ENCODE assay signal across 24 mouse cellular contexts in the genomic region with DNA sequence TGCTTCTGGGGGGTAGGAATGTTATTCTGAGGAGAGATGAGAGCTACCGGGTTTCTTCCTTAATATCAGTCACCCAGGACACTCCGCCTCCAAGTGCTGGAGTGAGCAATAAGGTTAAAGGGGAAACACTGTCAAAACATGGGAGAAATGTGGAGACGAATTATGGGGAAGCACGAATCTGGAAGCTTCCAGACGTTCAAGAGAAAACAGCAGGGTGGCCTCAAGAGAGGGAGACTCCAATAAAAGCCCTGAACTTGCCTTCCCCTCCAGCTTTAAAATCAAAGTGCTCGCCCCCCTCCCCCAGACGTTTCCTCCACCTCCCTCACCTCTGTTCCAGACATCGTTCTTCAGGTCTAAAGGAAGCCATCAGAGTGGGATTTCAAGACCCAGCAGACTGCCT. TPM values are rescaled to one million over a fixed set of nuclear protein-coding genes. Genes with fewer than 3 reads are reported as not detected.
A peak's percentile ranks its signal among the peaks of the same experiment; 100 is the strongest.
DNase-seq lines count a peak whose midpoint lies in the region; ATAC-seq and TF ChIP-seq lines count a peak whose summit lies in the region.
"Had no signal": no experiment of that assay in that cellular context is flagged by ENCODE, and none has a peak within 500 bp of the region (broad histone marks: within the 10 kb centered on the region; RNA-seq: fewer than 3 reads in every experiment).

No protein-coding gene starts in this region.

- DNase-seq in kidney, adult 11 months = no peak
- DNase-seq in kidney, postnatal 4 days = peak; percentile 28 to 30
- DNase-seq in kidney, postnatal 36 days = no peak
- no peak for DNase-seq in testis, postnatal 10 days (ENCODE audit: low spot score)
- peak; percentile 34 for DNase-seq in thymus, postnatal 4 days
- no peak for DNase-seq in thymus, postnatal 36 days
- DNase-seq: adrenal gland, adult 2 months; adrenal gland, postnatal 10 days; adrenal gland, postnatal 25 days; cerebellum, adult 11 months; cerebellum, adult 18-20 months; cerebellum, adult 8-10 months; cerebellum, adult 9-11 months; cerebellum, postnatal 14 days; cerebellum, postnatal 36 days; embryo, embryonic 11 days had no signal

- no peak for TF ChIP-seq CTCF in testis, adult 2 months (IDR thresholded peaks at IDR 0.05; ENCODE audit: control insufficient read depth, insufficient read depth, insufficient replicate concordance, low read depth, low read length)

- 24% methylated on average over 8 of the region's 8 CpGs for WGBS in kidney, embryonic 14.5 days

- H3K27ac ChIP-seq in kidney, embryonic 14.5 days (ENCODE audit: low read depth, low read length) = no peak overlapping the region
- H3K27ac ChIP-seq in testis, adult 2 months (ENCODE audit: control insufficient read depth, insufficient read depth, low read depth, low read length) = no peak overlapping the region
- H3K27ac ChIP-seq: embryonic facial prominence, embryonic 13.5 days; embryonic facial prominence, embryonic 15.5 days; forebrain, embryonic 10.5 days; forebrain, embryonic 12.5 days had no signal

- H3K4me2 ChIP-seq in kidney, embryonic 14.5 days (replicated peaks; ENCODE audit: low read depth, low read length) = no peak overlapping the region
- H3K4me2 ChIP-seq: embryonic facial prominence, embryonic 13.5 days; embryonic facial prominence, embryonic 15.5 days; forebrain, embryonic 12.5 days had no signal

- H3K27me3 ChIP-seq in kidney, embryonic 14.5 days (ENCODE audit: control insufficient read depth, insufficient read depth, low read length) = no peaks in the 10 kb centered on the region
- H3K27me3 ChIP-seq in testis, adult 2 months (ENCODE audit: control insufficient read depth, insufficient read depth, low read length) = no peaks in the 10 kb centered on the region
- H3K27me3 ChIP-seq: embryonic facial prominence, embryonic 13.5 days; embryonic facial prominence, embryonic 15.5 days; forebrain, embryonic 12.5 days had no signal

- 0 out of 2 replicates have a peak, but pooled peaks have one; percentile 4 for ATAC-seq in kidney, embryonic 14.5 days (ENCODE audit: low FRiP score, low TSS enrichment)
- ATAC-seq: forebrain, embryonic 14.5 days had no signal

- H3K4me1 ChIP-seq in kidney, embryonic 14.5 days (ENCODE audit: control insufficient read depth, insufficient read depth, low read length) = 0 out of 2 replicates have a peak, but pooled peaks cover 3% of the 10 kb centered on the region
- H3K4me1 ChIP-seq in testis, adult 2 months (ENCODE audit: control insufficient read depth, insufficient read depth, low read length) = peaks cover 6% of the 10 kb centered on the region
- H3K4me1 ChIP-seq: forebrain, embryonic 12.5 days had no signal

- no peaks in the 10 kb centered on the region for H3K9me3 ChIP-seq in kidney, embryonic 14.5 days (ENCODE audit: control insufficient read depth, low read length)
- H3K9me3 ChIP-seq: embryonic facial prominence, embryonic 13.5 days; embryonic facial prominence, embryonic 15.5 days; forebrain, embryonic 10.5 days; forebrain, embryonic 12.5 days had no signal

- TF ChIP-seq POLR2A in testis, adult 2 months (IDR thresholded peaks at IDR 0.05; ENCODE audit: control insufficient read depth, low read depth, low read length) = no peak

- peaks cover 3% of the 10 kb centered on the region; the same call in 1 of the 2 replicates for H3K36me3 ChIP-seq in kidney, embryonic 14.5 days (ENCODE audit: control insufficient read depth, insufficient read depth, low read length)
- no peaks in the 10 kb centered on the region for H3K36me3 ChIP-seq in testis, adult 2 months (ENCODE audit: control insufficient read depth, insufficient read depth, low read length)
- H3K36me3 ChIP-seq: forebrain, embryonic 12.5 days had no signal

- no peak overlapping the region for H3K9ac ChIP-seq in kidney, embryonic 14.5 days (ENCODE audit: low read depth, low read length)
- H3K9ac ChIP-seq: embryonic facial prominence, embryonic 13.5 days; embryonic facial prominence, embryonic 15.5 days; forebrain, embryonic 12.5 days had no signal

- H3K4me3 ChIP-seq in kidney, embryonic 14.5 days (ENCODE audit: low read length) = no peak overlapping the region
- H3K4me3 ChIP-seq in testis, adult 2 months (ENCODE audit: control insufficient read depth, low read depth, low read length) = peak overlapping the region; percentile 80
- H3K4me3 ChIP-seq: embryonic facial prominence, embryonic 13.5 days; embryonic facial prominence, embryonic 15.5 days; erythroblast, embryonic 14.5 days; forebrain, embryonic 10.5 days; forebrain, embryonic 12.5 days had no signal

RNA-seq across cellular contexts. Expression of gene Bach1, which starts 38.6 kb away (rescaled TPM):
- polyA plus RNA-seq in kidney, embryonic 14.5 days (2014; fragmentation: Nextera tagmentation; extraction: Ambion mirVana) = 9.8 and 19.6 TPM in 2 replicates
- polyA plus RNA-seq in testis, adult 2 months (2012; rRNA removed) = 1.0 and 1.7 TPM in 2 replicates

Comparison
In these comparisons a context has a peak if more than half of its experiments do, and no peak if none do; other contexts are left out.
1. DNase-seq: peak in kidney, postnatal 4 days (2 of 2) and thymus, postnatal 4 days (single experiment); none in kidney, adult 11 months (single experiment), kidney, postnatal 36 days (0 of 2), testis, postnatal 10 days (single experiment) and thymus, postnatal 36 days (0 of 2).